In the genomic region with DNA sequence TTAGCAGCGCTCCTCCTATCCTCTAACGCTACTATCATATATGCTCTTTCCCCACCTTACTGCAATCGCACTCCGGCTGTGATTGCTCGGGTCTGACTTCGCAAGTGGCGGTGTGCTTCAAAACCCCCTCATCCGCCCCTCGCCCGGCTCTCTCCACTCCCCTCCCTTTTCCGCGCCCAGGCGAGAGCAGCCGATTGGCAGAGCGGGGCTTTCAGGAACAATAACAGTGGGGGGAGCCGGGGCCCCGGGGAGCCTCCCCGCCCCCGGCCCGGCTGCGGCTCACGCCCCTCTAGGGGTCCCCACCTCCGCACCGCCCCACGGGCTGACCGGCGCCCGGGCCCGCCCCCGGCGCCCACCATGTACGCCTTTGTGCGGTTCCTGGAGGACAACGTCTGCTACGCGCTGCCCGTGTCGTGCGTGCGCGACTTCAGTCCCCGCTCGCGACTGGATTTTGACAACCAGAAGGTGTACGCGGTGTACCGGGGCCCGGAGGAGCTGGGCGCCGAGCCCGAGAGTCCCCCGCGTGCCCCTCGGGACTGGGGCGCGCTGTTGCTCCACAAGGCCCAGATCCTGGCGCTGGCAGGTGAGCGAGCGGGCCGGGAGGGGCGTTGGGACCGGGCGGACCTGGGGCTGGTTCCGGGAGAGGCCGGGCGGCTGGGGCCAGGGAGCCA, we compare ENCODE assay signal across 8 mouse cellular contexts. TPM values are rescaled to one million over a fixed set of nuclear protein-coding genes. Genes with fewer than 3 reads are reported as not detected.
DNase-seq lines count a peak whose midpoint lies in the region; ATAC-seq and TF ChIP-seq lines count a peak whose summit lies in the region.

A gene (plus strand): TSS at position 189 of the 671 bp plus-strand sequence.

- H3K4me1 ChIP-seq in limb, embryonic 14.5 days (ENCODE audit: control insufficient read depth, insufficient read depth, low read length): peaks cover 27% of the 10 kb centered on the region
- H3K4me1 ChIP-seq in midbrain, embryonic 15.5 days: peaks cover 35% of the 10 kb centered on the region
- H3K4me1 ChIP-seq in spleen, adult 2 months (ENCODE audit: control insufficient read depth, insufficient read depth, insufficient read length): peaks cover 8% of the 10 kb centered on the region

- peak within 1 kb of the TSS; percentile 88 for H3K9ac ChIP-seq in limb, embryonic 14.5 days (ENCODE audit: low read depth, low read length, severe bottlenecking)
- H3K9ac ChIP-seq in midbrain, embryonic 15.5 days: peak within 1 kb of the TSS; percentile 100

- peak within 1 kb of the TSS; percentile 82 for H3K4me3 ChIP-seq in limb, embryonic 14.5 days (replicated peaks; ENCODE audit: low read length)
- peak within 1 kb of the TSS; percentile 96 for H3K4me3 ChIP-seq in midbrain, embryonic 15.5 days
- peak within 1 kb of the TSS; percentile 79 for H3K4me3 ChIP-seq in spleen, adult 2 months (ENCODE audit: extremely low read depth, insufficient read depth, insufficient read length)

- peak within 1 kb of the TSS; percentile 91 for H3K27ac ChIP-seq in limb, embryonic 14.5 days (replicated peaks; ENCODE audit: low read depth, low read length)
- peak within 1 kb of the TSS; percentile 94 for H3K27ac ChIP-seq in midbrain, embryonic 15.5 days
- peak within 1 kb of the TSS; percentile 92 for H3K27ac ChIP-seq in spleen, adult 2 months (ENCODE audit: insufficient read depth, low read length)

- peaks cover 10% of the 10 kb centered on the region; the same call in 1 of the 2 replicates for H3K36me3 ChIP-seq in limb, embryonic 14.5 days (ENCODE audit: control insufficient read depth, insufficient read depth, low read length)
- H3K36me3 ChIP-seq in midbrain, embryonic 15.5 days (replicated peaks): no peaks in the 10 kb centered on the region
- peaks cover 9% of the 10 kb centered on the region for H3K36me3 ChIP-seq in spleen, adult 2 months (ENCODE audit: control insufficient read depth, insufficient read depth, low read length)

- no peaks in the 10 kb centered on the region for H3K27me3 ChIP-seq in limb, embryonic 14.5 days (ENCODE audit: control insufficient read depth, insufficient read depth, low read length)
- no peaks in the 10 kb centered on the region for H3K27me3 ChIP-seq in midbrain, embryonic 15.5 days (replicated peaks)
- H3K27me3 ChIP-seq in spleen, adult 2 months (ENCODE audit: control insufficient read depth, insufficient read depth, low read length): no peaks in the 10 kb centered on the region

- H3K9me3 ChIP-seq in limb, embryonic 14.5 days (ENCODE audit: control insufficient read depth, low read length): no peaks in the 10 kb centered on the region
- H3K9me3 ChIP-seq in midbrain, embryonic 15.5 days: no peaks in the 10 kb centered on the region

- no peak for TF ChIP-seq POLR2A in limb, embryonic 14.5 days (IDR thresholded peaks at IDR 0.05; ENCODE audit: borderline replicate concordance, extremely low read depth, insufficient read depth, insufficient read length)
- TF ChIP-seq POLR2A in spleen, adult 2 months (IDR thresholded peaks at IDR 0.05; ENCODE audit: low read depth, low read length): no peak

- peak within 1 kb of the TSS; percentile 65 for H3K4me2 ChIP-seq in limb, embryonic 14.5 days (replicated peaks; ENCODE audit: low read depth, low read length, severe bottlenecking)
- peak within 1 kb of the TSS; percentile 72 for H3K4me2 ChIP-seq in midbrain, embryonic 15.5 days

- ATAC-seq in limb, embryonic 14.5 days (ENCODE audit: low FRiP score, low read depth): peak; percentile 97
- peak; percentile 98 for ATAC-seq in midbrain, embryonic 15.5 days (replicated peaks)

- DNase-seq in adrenal gland, adult 8-10 months: peak; percentile 74
- DNase-seq in embryo, embryonic 9.5 days (ENCODE audit: extremely low spot score): peak; percentile 91
- DNase-seq in heart, adult 8-10 months (ENCODE audit: low spot score): peak; percentile 53
- peak; percentile 78 for DNase-seq in kidney, adult 18-20 months
- peak; percentile 89 for DNase-seq in limb, embryonic 14.5 days (ENCODE audit: low spot score)
- DNase-seq in spleen, adult 2 months (ENCODE audit: low read depth in 1 of 2, low spot score in 2 of 2): peak; percentile 44 to 83
- DNase-seq in adipocyte (ENCODE audit: low spot score): no peak

- no peak for TF ChIP-seq CTCF in spleen, adult 2 months (IDR thresholded peaks at IDR 0.05; ENCODE audit: extremely low read depth, insufficient read depth, insufficient read length, insufficient replicate concordance)

- 2% methylated on average over 44 of the region's 66 CpGs for WGBS in limb, embryonic 14.5 days
- WGBS in midbrain, embryonic 15.5 days: under 1% methylated on average over 66 of the region's 66 CpGs
- WGBS in spleen, adult 2 months: 1% methylated on average over 49 of the region's 66 CpGs

RNA-seq across cellular contexts. Expression of the gene that starts here (rescaled TPM):
- 10 to 100 TPM; 11.1 to 21.5 (median 14.1) TPM for total RNA-seq in adrenal gland, adult 8-10 months (2022)
- total RNA-seq in heart, adult 8-10 months (2022): 1 to 10 TPM; 5.8 to 9.2 (median 7.8) TPM
- polyA plus RNA-seq in limb, embryonic 14.5 days (2012; rRNA removed): 37.7 and 38.2 TPM in 2 replicates
- polyA plus RNA-seq in limb, embryonic 14.5 days (2014; fragmentation: Nextera tagmentation; extraction: Ambion mirVana): 58.3 and 70.4 TPM in 2 replicates
- polyA plus RNA-seq in midbrain, embryonic 15.5 days (2015; fragmentation: Nextera tagmentation; extraction: Ambion mirVana): 77.5 and 78.7 TPM in 2 replicates
- polyA plus RNA-seq in spleen, adult 2 months (2012; rRNA removed): 25.2 and 29.4 TPM in 2 replicates
